Mouse (Mus musculus): ENCODE data around the gene Cfap46.

GRCm38 (mm10) chr7:139585183-139585821 is 98.3 kb downstream of the Cfap46 start:
- TF ChIP-seq CTCF (IDR thresholded peaks at IDR 0.05; ENCODE audit: low read depth) (no peak), EP300 (IDR thresholded peaks at IDR 0.05; ENCODE audit: low read depth) (no peak)

Data from heart, postnatal 0 days (tissue).